Mouse (Mus musculus) heart, postnatal 4 days (tissue): ENCODE measurements around the gene Bard1. TPM values are rescaled to one million over a fixed set of nuclear protein-coding genes. Genes with fewer than 3 reads are reported as not detected.

ENCODE experiments used
- DNase-seq: peaks from one replicate; pipeline ENCODE4 v3.0.0; 2021
- total RNA-seq, 2 experiments: library from RNA; stranded (reverse); gene quantifications; 2 replicates each; pipeline ENCODE4 v1.2.3; 2021

Gene Bard1
- total RNA-seq, result 10 to 100 TPM in 1 of 2 experiments, 1 to 10 TPM in 1; 9.2 to 10.9 TPM

GRCm38 (mm10) chr1:71102344-71103173 is at the start of gene Bard1:
Gene Bard1, minus strand, starts transcription at chr1:71103146.
- peak; percentile 95 for DNase-seq

GRCm38 (mm10) chr1:71127171-71127570 is 24.2 kb upstream of the Bard1 start:
- no peak for DNase-seq

- DNase-seq, result no peak
These were observed 15.6 kb upstream of the Bard1 start for GRCm38 (mm10) chr1:71118511-71118910.

- DNase-seq, result no peak
These were observed 14.3 kb upstream of the Bard1 start for GRCm38 (mm10) chr1:71117253-71117652.

- DNase-seq, result no peak
These were observed 12.8 kb upstream of the Bard1 start for GRCm38 (mm10) chr1:71115781-71116180.

GRCm38 (mm10) chr1:71109858-71110257 is 6.9 kb upstream of the Bard1 start:
- DNase-seq, result no peak

- no peak for DNase-seq
These were observed 3.2 kb upstream of the Bard1 start for GRCm38 (mm10) chr1:71106127-71106526.

- no peak for DNase-seq
These were observed 2.8 kb upstream of the Bard1 start for GRCm38 (mm10) chr1:71105724-71106123.

- DNase-seq, result peak; percentile 9
These were observed 373 bp upstream of the Bard1 start for GRCm38 (mm10) chr1:71103174-71103864.

- no peak for DNase-seq
These were observed 1.5 kb downstream of the Bard1 start for GRCm38 (mm10) chr1:71101369-71101970.

- no peak for DNase-seq
These were observed 2.2 kb downstream of the Bard1 start for GRCm38 (mm10) chr1:71100591-71101368.

- DNase-seq, result peak; percentile 9
These were observed 2.9 kb downstream of the Bard1 start for GRCm38 (mm10) chr1:71099945-71100515.

- no peak for DNase-seq
These were observed 6.9 kb downstream of the Bard1 start for GRCm38 (mm10) chr1:71096031-71096430.

- no peak for DNase-seq
These were observed 7.6 kb downstream of the Bard1 start for GRCm38 (mm10) chr1:71095211-71095805.

GRCm38 (mm10) chr1:71075651-71076050 is 27.3 kb downstream of the Bard1 start:
- DNase-seq, result no peak

GRCm38 (mm10) chr1:71070771-71071170 is 32.2 kb downstream of the Bard1 start:
- no peak for DNase-seq

- no peak for DNase-seq
These were observed 34.1 kb downstream of the Bard1 start for GRCm38 (mm10) chr1:71068728-71069304.

- no peak for DNase-seq
These were observed 39.0 kb downstream of the Bard1 start for GRCm38 (mm10) chr1:71063885-71064492.

- no peak for DNase-seq
These were observed 46.8 kb downstream of the Bard1 start for GRCm38 (mm10) chr1:71056143-71056542.

- no peak for DNase-seq
These were observed 47.5 kb downstream of the Bard1 start for GRCm38 (mm10) chr1:71055454-71055853.

GRCm38 (mm10) chr1:71052756-71053155 is 50.2 kb downstream of the Bard1 start:
- DNase-seq, result no peak
